Mouse (Mus musculus) ES-Bruce4 (cell line): ENCODE measurements at regions not wholly inside any gene's neighbourhood (a gene's known extent, or its start where the extent isn't known, plus 50 kb on each side); places are given as distances from the start of the nearest gene placed in this dataset.

ENCODE experiments used
- CTCF ChIP-seq: IDR thresholded peaks from one replicate; pipeline ENCODE4 v1.8.1; 2011; ENCODE audit warnings: low read depth, low read length
- EP300 ChIP-seq: IDR thresholded peaks from 2 replicates; pipeline ENCODE4 v1.6.1; 2011; ENCODE audit warnings: low read depth, low read length; ENCODE audit not compliant: insufficient read depth
- POLR2A ChIP-seq: IDR thresholded peaks from one replicate; pipeline ENCODE4 v1.8.1; 2011; ENCODE audit warnings: low read length; ENCODE audit not compliant: insufficient read depth

DNA sequence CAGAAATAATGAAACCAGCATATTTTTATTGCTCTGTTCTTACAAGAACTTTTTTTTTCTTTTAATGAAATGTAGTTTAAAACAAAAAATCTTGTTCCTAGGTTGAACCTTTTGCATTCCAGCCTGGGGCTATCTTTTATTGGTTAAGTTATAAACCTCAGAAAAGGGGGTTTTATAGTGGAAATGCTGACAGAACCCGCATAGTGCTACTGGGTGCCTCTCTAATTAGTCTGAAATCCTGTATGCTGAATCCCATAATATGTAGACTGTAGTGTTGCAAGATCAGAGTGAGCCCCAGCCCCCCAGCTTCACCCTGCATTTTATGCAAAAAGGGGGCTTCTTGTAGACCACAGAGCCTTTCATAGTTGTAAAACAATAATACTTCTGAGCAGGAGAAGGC, 164.4 kb upstream of the Atp5g3 start:
- TF ChIP-seq CTCF (no peak), POLR2A (no peak), EP300 (no peak)
